Mouse (Mus musculus) thymus, adult 2 months (tissue): ENCODE data around the gene Zfp36l2.

Experiments
- CTCF ChIP-seq: fragments of 200-500 bp; IDR thresholded peaks from 2 replicates; pipeline ENCODE4 v1.5.1; 2012; ENCODE audit warnings: mild to moderate bottlenecking, control low read depth, low read length, moderate library complexity, borderline replicate concordance; ENCODE audit not compliant: control insufficient read depth, poor library complexity, insufficient read depth; ENCODE audit errors: extremely low read depth
- POLR2A ChIP-seq: fragments of 200-500 bp; IDR thresholded peaks from 2 replicates; pipeline ENCODE4 v1.6.1; 2012; ENCODE audit warnings: mild to moderate bottlenecking, low read length, control low read depth, moderate library complexity; ENCODE audit not compliant: control insufficient read depth, poor library complexity, insufficient read depth; ENCODE audit errors: extremely low read depth

DNA sequence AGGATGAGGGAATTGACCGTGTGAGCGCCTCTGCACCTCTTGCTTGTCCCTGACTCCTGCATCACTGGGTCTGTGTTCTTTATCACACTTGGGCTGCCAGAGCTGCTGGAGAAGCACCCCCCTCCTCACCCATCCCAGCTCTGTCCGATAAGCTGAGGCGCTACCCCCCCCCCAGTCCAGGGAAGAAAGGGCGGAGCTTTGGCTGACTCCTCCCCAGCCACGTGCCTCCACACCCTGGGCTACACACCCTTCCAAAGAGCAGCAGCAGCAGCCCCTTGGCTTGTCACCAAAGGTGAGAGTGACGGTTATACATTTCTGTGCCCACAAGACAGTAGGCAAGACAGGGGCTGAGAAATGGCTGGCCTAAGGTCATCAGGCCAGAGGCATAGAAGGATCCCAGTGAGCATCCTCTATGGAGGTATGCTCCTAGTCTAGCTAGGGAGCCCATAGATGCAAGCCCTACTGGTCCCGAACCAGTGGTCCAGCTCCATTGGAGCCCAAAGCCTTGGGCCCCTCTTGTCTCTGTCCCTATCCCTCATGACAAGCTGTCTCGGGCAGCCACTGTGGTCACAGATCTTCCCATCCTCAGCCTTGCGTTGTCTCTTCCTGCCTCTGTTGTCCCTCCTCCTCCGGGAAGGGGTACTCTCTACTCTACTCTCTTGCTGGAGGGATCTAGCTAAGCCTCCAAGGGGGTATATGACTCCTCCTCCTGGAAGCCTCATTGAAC lies 33.3 kb downstream of the Zfp36l2 start:
- no peak for TF ChIP-seq CTCF
- TF ChIP-seq POLR2A, result no peak
